Mouse (Mus musculus) brain, embryonic 14.5 days (tissue): Measurements from ENCODE around the gene Pcbp2.

ENCODE experiments used
- CTCF ChIP-seq: fragments of 200-500 bp; IDR thresholded peaks from 2 replicates; pipeline ENCODE4 v1.5.1; 2012; ENCODE audit warnings: inconsistent platforms, mild to moderate bottlenecking, moderate library complexity, borderline replicate concordance; ENCODE audit not compliant: insufficient read depth, insufficient read length; ENCODE audit errors: extremely low read depth
- POLR2A ChIP-seq: fragments of 200-500 bp; IDR thresholded peaks from 2 replicates; pipeline ENCODE4 v1.6.1; 2012; ENCODE audit warnings: mild to moderate bottlenecking, inconsistent platforms, borderline replicate concordance; ENCODE audit not compliant: poor library complexity, insufficient read depth, insufficient read length, severe bottlenecking; ENCODE audit errors: extremely low read depth

GRCm38 (mm10) chr15:102516293-102516692 lies 46.0 kb downstream of the Pcbp2 start:
- TF ChIP-seq CTCF (no peak), POLR2A (no peak)
